Mouse (Mus musculus): ENCODE measurements around the gene Awat2. TPM values are rescaled to one million over a fixed set of nuclear protein-coding genes. Genes with fewer than 3 reads are reported as not detected.
"Not testable (repeated sequence)": the region's sequence is repeated elsewhere in the genome, so short reads cannot be mapped to it uniquely, and the experiment has no call there.

Gene Awat2
- polyA plus RNA-seq (2015; fragmentation: Nextera tagmentation; extraction: Ambion mirVana), result 0.47 and 0.69 TPM in 2 replicates

DNA sequence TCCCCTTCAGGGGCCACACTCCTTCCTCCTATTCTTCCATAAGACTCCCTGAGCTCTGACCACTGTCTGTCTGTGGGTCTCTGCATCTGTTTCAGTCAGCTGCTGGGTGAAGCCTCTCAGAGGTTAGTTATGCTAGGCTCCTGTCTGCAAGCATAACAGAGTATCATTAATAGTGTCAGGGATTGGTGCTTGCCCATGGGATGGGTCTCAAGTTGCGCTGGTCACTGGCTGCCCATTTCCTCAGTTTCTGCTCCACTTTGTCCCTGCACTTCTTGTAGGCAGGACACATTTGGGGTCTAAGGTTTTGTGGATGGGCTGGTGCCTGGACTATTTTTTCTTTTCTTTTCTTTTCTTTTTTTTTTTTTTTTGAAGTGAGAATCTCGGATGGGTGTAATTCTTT lies at the start of gene Awat2:
Gene Awat2 (minus strand): TSS at position 101 of the 400 bp plus-strand sequence.
- not testable (repeated sequence) for H3K9ac ChIP-seq; H3K9me3 ChIP-seq (replicated peaks); H3K36me3 ChIP-seq; H3K4me3 ChIP-seq (replicated peaks); H3K27ac ChIP-seq; H3K4me2 ChIP-seq; H3K4me1 ChIP-seq; ATAC-seq (replicated peaks; ENCODE audit: low FRiP score)
- 81% methylated on average over 2 of the region's 2 CpGs for WGBS
- peaks cover 28% of the 10 kb centered on the region for H3K27me3 ChIP-seq

DNA sequence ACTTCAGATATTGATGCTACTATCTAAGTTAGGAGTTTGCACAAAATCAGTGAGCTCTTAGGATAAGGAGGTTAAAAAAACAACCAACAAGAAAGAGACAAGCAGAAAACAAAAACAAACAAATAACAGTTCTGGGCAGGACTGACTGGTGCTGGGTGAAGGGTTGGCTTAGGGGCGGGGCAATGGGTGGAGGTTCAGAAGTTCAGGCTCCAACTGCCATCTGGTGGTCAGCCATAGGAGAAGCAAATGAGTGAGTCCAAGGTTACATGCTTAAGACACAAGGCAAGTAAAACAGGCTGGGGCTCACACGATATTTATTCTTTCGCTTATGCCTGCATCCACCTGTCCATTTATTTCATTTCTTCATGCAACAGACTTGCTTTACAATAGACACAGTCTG lies 37.8 kb upstream of the Awat2 start:
- Histone ChIP-seq H3K36me3 (no peaks in the 10 kb centered on the region), H3K9me3 (replicated peaks) (no peaks in the 10 kb centered on the region), H3K4me3 (replicated peaks) (no peak overlapping the region), H3K27me3 (peaks cover 40% of the 10 kb centered on the region), H3K4me2 (no peak overlapping the region), H3K4me1 (no peaks in the 10 kb centered on the region), H3K27ac (no peak overlapping the region), H3K9ac (no peak overlapping the region)
- peak; percentile 73; the same call in 1 of the 2 replicates for ATAC-seq (replicated peaks; ENCODE audit: low FRiP score)
- WGBS, result 27% methylated on average over 3 of the region's 3 CpGs

DNA sequence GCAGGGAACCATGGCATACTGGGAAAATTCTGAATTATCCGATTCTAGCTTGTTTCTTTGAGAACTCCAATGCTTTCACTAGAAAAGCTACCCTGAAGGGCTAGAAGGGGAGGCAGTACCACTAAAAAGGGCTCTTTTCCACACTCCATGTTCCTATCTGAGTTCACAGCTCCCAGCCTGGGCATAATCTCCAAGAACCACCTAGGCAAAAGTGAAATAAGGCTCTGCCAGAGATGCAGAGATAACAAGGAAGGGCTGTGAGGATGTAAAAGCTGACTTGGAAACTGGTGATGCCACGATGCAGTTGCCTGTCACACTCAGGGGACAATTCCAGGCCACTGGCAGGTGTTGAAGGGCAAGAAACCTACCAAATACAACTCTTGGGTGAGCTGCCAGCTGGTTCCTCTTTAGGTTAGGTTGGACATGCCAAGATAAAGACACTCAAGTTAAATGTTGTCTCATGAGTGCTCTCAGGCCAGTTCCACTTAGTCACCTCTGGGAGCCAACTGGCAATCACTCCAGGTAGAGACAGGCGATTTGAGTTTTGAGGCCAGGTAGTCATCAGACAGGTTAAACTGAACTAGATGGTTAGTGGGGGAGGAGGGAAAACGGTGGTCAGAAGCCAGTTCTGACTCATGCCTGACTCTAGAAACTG lies 33.2 kb upstream of the Awat2 start:
- H3K9me3 ChIP-seq (replicated peaks), result no peaks in the 10 kb centered on the region
- H3K36me3 ChIP-seq, result no peaks in the 10 kb centered on the region
- H3K4me1 ChIP-seq, result no peaks in the 10 kb centered on the region
- no peak overlapping the region for H3K9ac ChIP-seq
- H3K27ac ChIP-seq, result no peak overlapping the region
- no peak overlapping the region for H3K4me3 ChIP-seq (replicated peaks)
- 74% methylated on average over 4 of the region's 4 CpGs for WGBS
- H3K27me3 ChIP-seq, result peaks cover 60% of the 10 kb centered on the region
- no peak for ATAC-seq (replicated peaks; ENCODE audit: low FRiP score)
- H3K4me2 ChIP-seq, result no peak overlapping the region

DNA sequence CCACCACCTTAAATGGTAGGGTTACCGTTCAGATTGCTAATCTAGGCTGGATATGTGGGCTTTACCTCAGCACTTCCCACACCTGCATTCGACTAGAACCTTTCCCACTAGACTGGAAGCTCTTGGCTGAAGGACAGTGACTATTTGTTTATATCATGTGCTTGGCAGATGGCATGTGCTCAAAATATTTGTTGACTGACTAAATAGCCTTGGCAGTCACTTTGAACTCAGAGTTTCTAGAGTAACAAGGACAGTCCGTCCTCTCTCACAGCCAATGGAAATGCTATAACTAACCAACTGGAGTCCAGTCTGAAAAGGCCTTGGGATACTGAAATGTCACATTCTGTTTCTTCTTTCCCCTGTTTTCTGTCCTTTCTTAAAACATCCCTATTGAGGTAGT lies 29.0 kb upstream of the Awat2 start:
- H3K4me1 ChIP-seq, result no peaks in the 10 kb centered on the region
- H3K4me2 ChIP-seq, result no peak overlapping the region
- no peak overlapping the region for H3K4me3 ChIP-seq (replicated peaks)
- H3K9ac ChIP-seq, result no peak overlapping the region
- WGBS, result 85% methylated on average over 3 of the region's 3 CpGs
- H3K36me3 ChIP-seq, result no peaks in the 10 kb centered on the region
- no peaks in the 10 kb centered on the region for H3K9me3 ChIP-seq (replicated peaks)
- peaks cover 68% of the 10 kb centered on the region for H3K27me3 ChIP-seq
- no peak overlapping the region for H3K27ac ChIP-seq
- ATAC-seq (replicated peaks; ENCODE audit: low FRiP score), result no peak

DNA sequence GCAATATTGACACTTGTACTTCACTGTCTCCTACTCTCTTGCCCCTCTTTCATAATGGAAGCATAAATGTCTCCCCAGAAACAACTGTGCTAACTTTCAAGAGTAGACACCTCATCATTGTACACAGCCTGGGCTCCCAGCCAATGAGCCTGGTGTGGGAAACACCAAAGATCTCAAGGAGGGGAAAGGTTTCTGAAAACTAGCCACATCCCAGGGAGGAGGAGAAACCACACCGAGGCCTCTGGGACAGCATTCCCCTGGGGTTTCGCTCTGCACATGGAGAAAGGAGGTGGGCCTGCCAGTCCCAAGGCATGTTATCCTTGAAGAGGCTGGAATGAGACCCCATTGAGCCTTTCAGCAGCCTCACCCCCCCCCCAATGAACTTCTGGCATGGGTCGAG lies 27.6 kb upstream of the Awat2 start:
- Histone ChIP-seq H3K4me3 (replicated peaks) (no peak overlapping the region), H3K4me1 (no peaks in the 10 kb centered on the region), H3K4me2 (no peak overlapping the region), H3K27me3 (peaks cover 60% of the 10 kb centered on the region), H3K27ac (no peak overlapping the region), H3K9ac (no peak overlapping the region), H3K36me3 (no peaks in the 10 kb centered on the region), H3K9me3 (replicated peaks) (no peaks in the 10 kb centered on the region)
- WGBS, result 70% methylated on average over 3 of the region's 3 CpGs
- no peak for ATAC-seq (replicated peaks; ENCODE audit: low FRiP score)

DNA sequence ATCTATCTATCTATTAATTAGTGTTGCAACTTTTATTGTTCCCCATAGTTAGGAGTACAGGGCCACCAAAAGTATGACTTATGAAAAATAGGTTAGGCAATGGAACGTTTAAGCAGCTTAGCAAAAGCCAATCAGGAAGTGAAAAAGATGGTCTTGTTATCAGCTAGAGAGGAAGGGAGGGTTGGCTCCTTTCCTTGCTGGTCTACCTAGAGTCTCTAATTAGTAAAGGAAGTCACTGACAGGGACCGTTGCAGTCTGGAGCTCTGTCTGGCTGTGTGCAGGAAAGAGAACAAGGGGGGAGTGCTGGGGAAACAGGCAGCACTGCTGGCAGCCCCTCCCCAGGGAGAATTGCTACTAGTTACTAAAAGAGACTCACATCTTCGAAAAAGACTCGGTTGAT lies 25.5 kb upstream of the Awat2 start:
- peaks cover 45% of the 10 kb centered on the region for H3K27me3 ChIP-seq
- H3K4me2 ChIP-seq, result no peak overlapping the region
- no peaks in the 10 kb centered on the region for H3K4me1 ChIP-seq
- H3K4me3 ChIP-seq (replicated peaks), result no peak overlapping the region
- no peak overlapping the region for H3K9ac ChIP-seq
- no peak overlapping the region for H3K27ac ChIP-seq
- WGBS, result 57% methylated on average over 4 of the region's 4 CpGs
- H3K9me3 ChIP-seq (replicated peaks), result no peaks in the 10 kb centered on the region
- no peak for ATAC-seq (replicated peaks; ENCODE audit: low FRiP score)
- no peaks in the 10 kb centered on the region for H3K36me3 ChIP-seq

DNA sequence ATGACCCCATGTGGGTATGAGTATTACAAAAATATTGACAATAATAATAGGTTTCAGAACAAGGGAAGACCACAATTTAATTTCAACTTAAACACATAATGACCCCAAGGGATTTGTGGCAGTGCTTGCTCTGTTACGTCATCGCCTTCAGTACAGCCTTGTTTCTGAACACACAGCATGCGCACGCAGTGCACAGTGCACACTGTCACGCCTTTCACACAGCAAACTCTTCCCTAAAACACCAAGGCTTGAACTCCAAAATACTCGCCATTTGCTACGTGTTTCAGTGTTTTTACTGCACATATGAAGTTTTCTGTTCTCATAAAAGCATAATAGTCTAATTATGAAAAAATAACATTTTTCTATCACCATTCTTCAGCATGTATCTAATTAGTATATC lies 1.0 kb upstream of the Awat2 start:
- H3K4me2 ChIP-seq, result no peak overlapping the region
- no peak overlapping the region for H3K27ac ChIP-seq
- no peak overlapping the region for H3K9ac ChIP-seq
- H3K36me3 ChIP-seq, result no peaks in the 10 kb centered on the region
- no peak overlapping the region for H3K4me3 ChIP-seq (replicated peaks)
- peaks cover 29% of the 10 kb centered on the region for H3K27me3 ChIP-seq
- H3K4me1 ChIP-seq, result no peaks in the 10 kb centered on the region
- WGBS, result 94% methylated on average over 7 of the region's 7 CpGs
- H3K9me3 ChIP-seq (replicated peaks), result no peaks in the 10 kb centered on the region
- no peak for ATAC-seq (replicated peaks; ENCODE audit: low FRiP score)

DNA sequence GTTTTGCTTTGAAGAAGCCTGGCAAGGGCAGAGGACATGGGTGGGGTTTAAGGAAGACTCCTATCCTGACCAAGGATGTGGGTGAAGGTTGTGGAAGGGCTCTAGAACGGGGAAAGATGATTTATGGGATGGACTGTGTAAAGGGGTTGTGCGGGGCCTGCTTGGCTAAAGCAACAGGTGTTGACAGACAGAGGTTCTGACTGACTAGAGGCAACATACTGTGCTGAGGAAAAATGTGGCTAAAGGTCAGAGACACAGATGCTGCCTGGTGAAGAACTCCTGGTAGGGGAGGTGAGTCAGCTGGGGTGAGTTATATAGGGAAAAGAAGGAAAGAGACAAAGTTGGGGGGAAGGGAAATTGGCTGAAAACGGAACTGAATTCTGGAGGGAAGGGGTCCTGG lies 10.2 kb downstream of the Awat2 start:
- ATAC-seq (replicated peaks; ENCODE audit: low FRiP score), result no peak
- 54% methylated on average over 3 of the region's 3 CpGs for WGBS
- Histone ChIP-seq H3K9me3 (replicated peaks) (no peaks in the 10 kb centered on the region), H3K9ac (no peak overlapping the region), H3K36me3 (no peaks in the 10 kb centered on the region), H3K4me1 (no peaks in the 10 kb centered on the region), H3K27me3 (peaks cover 37% of the 10 kb centered on the region), H3K4me3 (replicated peaks) (no peak overlapping the region), H3K27ac (no peak overlapping the region), H3K4me2 (no peak overlapping the region)

DNA sequence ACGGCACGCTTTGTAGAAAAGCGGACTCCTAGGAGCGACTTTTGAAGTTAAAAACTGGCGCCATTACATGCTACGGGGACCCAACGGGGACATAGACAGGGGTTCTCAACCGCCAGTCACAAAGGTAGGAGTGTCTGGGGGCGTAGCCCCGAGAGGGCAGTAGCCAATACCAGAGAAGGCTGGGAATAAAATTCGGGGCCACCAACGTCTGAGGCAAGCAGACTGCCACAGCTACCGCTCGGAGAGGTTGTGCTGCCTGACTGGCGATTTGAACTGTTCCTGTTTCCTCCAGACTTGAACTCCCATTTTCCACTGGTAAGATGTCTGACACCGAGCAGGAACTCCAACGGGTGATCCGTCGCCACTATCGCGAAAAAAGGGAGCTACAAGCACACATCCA lies 13.8 kb downstream of the Awat2 start, which contains the start of gene Otud6a:
Gene Otud6a (plus strand): TSS at position 321 of the 400 bp plus-strand sequence.
- Histone ChIP-seq H3K27ac (no peak within 1 kb of the TSS), H3K4me1 (no peaks in the 10 kb centered on the region), H3K4me2 (no peak within 1 kb of the TSS), H3K9me3 (replicated peaks) (no peaks in the 10 kb centered on the region), H3K4me3 (replicated peaks) (no peak within 1 kb of the TSS), H3K9ac (no peak within 1 kb of the TSS), H3K27me3 (peaks cover 17% of the 10 kb centered on the region), H3K36me3 (no peaks in the 10 kb centered on the region)
- 89% methylated on average over 21 of the region's 21 CpGs for WGBS
- no peak for ATAC-seq (replicated peaks; ENCODE audit: low FRiP score)

DNA sequence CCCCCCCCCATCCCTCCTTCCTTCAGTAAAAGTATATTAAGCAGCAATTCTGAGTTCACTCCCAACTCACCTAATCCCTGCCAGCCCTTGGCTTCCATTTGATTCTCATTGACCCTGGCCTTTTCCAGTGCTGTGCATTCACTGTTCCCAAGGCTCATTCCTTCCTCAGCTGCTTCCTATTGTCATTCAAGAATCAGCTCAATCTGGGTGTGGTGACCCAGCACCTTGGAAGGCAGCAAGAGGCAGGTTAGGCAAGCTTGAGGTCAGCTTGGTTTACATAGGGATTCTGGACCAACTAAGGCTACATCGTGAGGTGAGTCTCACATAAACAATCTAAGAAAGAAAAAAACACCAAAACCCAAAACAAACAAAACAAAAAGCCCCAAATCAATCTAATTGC lies 33.3 kb downstream of the Awat2 start:
- H3K4me3 ChIP-seq (replicated peaks), result no peak overlapping the region
- H3K9me3 ChIP-seq (replicated peaks), result no peaks in the 10 kb centered on the region
- H3K27me3 ChIP-seq, result peaks cover 8% of the 10 kb centered on the region; the same call in 1 of the 2 replicates
- H3K9ac ChIP-seq, result no peak overlapping the region
- H3K36me3 ChIP-seq, result no peaks in the 10 kb centered on the region
- no peak overlapping the region for H3K4me2 ChIP-seq
- 75% methylated on average over 1 of the region's 1 CpGs for WGBS
- H3K27ac ChIP-seq, result no peak overlapping the region
- no peak for ATAC-seq (replicated peaks; ENCODE audit: low FRiP score)
- no peaks in the 10 kb centered on the region for H3K4me1 ChIP-seq

DNA sequence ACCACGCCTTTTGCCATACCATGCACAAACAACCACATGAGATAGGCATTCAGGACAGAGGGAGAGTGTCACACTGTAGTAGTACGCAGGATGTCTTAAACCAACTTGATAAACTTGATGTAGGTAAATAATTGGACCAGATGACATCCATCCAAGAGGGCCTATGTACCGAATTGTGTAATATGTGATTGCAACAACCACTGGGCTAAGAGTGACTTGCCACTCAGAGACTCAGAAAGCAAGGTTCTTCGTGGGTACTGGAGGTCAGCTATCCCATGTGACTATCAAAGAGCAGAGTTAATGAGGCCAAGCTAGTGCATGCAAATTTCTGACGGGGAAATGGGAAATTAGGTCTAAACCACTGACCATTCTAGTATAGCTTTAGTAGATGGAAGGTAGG lies 40.9 kb downstream of the Awat2 start:
- no peak for ATAC-seq (replicated peaks; ENCODE audit: low FRiP score)
- WGBS, result 83% methylated on average over 5 of the region's 5 CpGs

DNA sequence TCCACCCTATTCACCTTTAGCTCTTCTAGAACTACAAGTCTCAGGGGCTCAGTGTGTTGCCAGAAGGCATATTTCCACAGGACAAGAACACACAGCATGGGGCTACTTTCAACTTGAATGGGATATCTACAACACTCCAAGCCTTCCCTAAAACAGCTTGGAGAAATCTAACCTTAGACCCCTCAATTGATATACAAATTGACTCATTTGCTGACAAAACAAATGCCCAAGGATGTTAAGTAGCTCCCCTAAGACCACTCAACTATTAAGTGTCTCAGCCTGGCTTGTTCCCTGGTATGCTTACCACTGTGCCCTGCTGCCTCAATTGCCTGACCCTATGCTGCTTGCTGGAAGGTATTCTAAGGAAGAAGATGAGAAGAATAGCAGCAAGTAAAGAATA lies 41.6 kb downstream of the Awat2 start:
- Histone ChIP-seq H3K4me1 (no peaks in the 10 kb centered on the region), H3K4me2 (no peak overlapping the region), H3K9ac (no peak overlapping the region), H3K4me3 (replicated peaks) (no peak overlapping the region), H3K36me3 (no peaks in the 10 kb centered on the region), H3K27ac (no peak overlapping the region), H3K27me3 (peaks cover 34% of the 10 kb centered on the region), H3K9me3 (replicated peaks) (no peaks in the 10 kb centered on the region)
- no peak for ATAC-seq (replicated peaks; ENCODE audit: low FRiP score)

More for the DNA sequence above, 40.9 kb downstream of the Awat2 start:
- Histone ChIP-seq H3K36me3 (no peaks in the 10 kb centered on the region), H3K4me3 (replicated peaks) (no peak overlapping the region), H3K9me3 (replicated peaks) (no peaks in the 10 kb centered on the region), H3K4me1 (no peaks in the 10 kb centered on the region), H3K9ac (no peak overlapping the region), H3K27me3 (peaks cover 32% of the 10 kb centered on the region), H3K27ac (no peak overlapping the region), H3K4me2 (no peak overlapping the region)

DNA sequence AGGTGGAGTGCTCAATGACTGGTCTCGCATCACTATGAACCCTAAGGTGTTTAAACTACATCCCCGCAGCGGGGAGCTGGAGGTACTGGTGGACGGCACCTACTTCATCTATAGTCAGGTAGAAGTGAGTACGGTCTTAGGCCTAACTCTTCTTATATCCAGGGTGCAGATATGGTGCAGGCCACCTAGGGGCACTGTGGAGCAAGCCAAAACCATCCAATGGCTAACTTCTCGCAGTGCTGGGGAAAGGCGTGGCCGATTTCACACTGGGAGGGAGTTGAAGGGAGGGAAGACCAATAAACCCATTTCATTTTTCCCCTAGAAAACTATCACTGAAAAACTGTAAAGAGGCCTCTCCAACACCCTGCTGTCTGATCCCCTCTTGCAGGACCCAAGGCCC lies 47.5 kb downstream of the Awat2 start:
- Histone ChIP-seq H3K36me3 (no peaks in the 10 kb centered on the region), H3K9ac (no peak overlapping the region), H3K4me1 (no peaks in the 10 kb centered on the region), H3K4me3 (replicated peaks) (no peak overlapping the region), H3K27ac (no peak overlapping the region), H3K27me3 (peaks cover 56% of the 10 kb centered on the region), H3K4me2 (no peak overlapping the region), H3K9me3 (replicated peaks) (no peaks in the 10 kb centered on the region)
- ATAC-seq (replicated peaks; ENCODE audit: low FRiP score), result no peak
- WGBS, result 82% methylated on average over 8 of the region's 8 CpGs
